Mouse (Mus musculus) gastrocnemius, postnatal 36 days (tissue): ENCODE data around the gene Tspan1. TPM values are rescaled to one million over a fixed set of nuclear protein-coding genes. Genes with fewer than 3 reads are reported as not detected.
A peak's percentile ranks its signal among the peaks of the same experiment; 100 is the strongest.

Source experiments
- DNase-seq, 2 experiments: peaks; one replicate each; pipeline ENCODE4 v3.0.0; 2022
- intact Hi-C: fragments of 180-260 bp; cut with DNase I; formaldehyde crosslinking; loops from one replicate; pipeline ENCODE4 v1.15.1; 2025
- total RNA-seq, 2 experiments: library from RNA; stranded (reverse); gene quantifications; 2 replicates each; pipeline ENCODE4 v1.2.3; 2021

Gene Tspan1
- total RNA-seq, 2 experiments from 2014 or later, result not detected

GRCm38 (mm10) chr4:116169353-116169672, 1.9 kb upstream of the Tspan1 start:
- intact Hi-C loops, result loop anchor here (5.0 kb wide), 1 partner anchor 118 kb away; no protein-coding TSS in a partner anchor
- no peak for DNase-seq

- intact Hi-C loops, result loop anchor here (5.0 kb wide), 1 partner anchor 119 kb away; no protein-coding TSS in a partner anchor
These were observed 1.4 kb upstream of the Tspan1 start for GRCm38 (mm10) chr4:116168617-116169352.

GRCm38 (mm10) chr4:116165708-116166407, 1.5 kb downstream of the Tspan1 start:
- DNase-seq, result no peak
- intact Hi-C loops, result loop anchor here (5.0 kb wide), 1 partner anchor 121 kb away; no protein-coding TSS in a partner anchor

More at GRCm38 (mm10) chr4:116168617-116169352, 1.4 kb upstream of the Tspan1 start:
- peak in 1 of 2 experiments; percentile 67 for DNase-seq

- DNase-seq, result no peak
- intact Hi-C loops, result loop anchor here (5.0 kb wide), 1 partner anchor 122 kb away; no protein-coding TSS in a partner anchor
These were observed 2.4 kb downstream of the Tspan1 start for GRCm38 (mm10) chr4:116164759-116165554.

GRCm38 (mm10) chr4:116162142-116162541, 5.3 kb downstream of the Tspan1 start:
- intact Hi-C loops, result no loop called here
- DNase-seq, result no peak

- intact Hi-C loops, result no loop called here
- DNase-seq, result no peak
These were observed 6.6 kb downstream of the Tspan1 start for GRCm38 (mm10) chr4:116160769-116161168.

- intact Hi-C loops, result no loop called here
- DNase-seq, result no peak
These were observed 7.5 kb downstream of the Tspan1 start for GRCm38 (mm10) chr4:116159912-116160311.

GRCm38 (mm10) chr4:116157882-116158281, 9.5 kb downstream of the Tspan1 start:
- intact Hi-C loops, result no loop called here
- no peak for DNase-seq

GRCm38 (mm10) chr4:116152702-116153101, 14.7 kb downstream of the Tspan1 start:
- intact Hi-C loops, result no loop called here
- DNase-seq, result no peak

GRCm38 (mm10) chr4:116151238-116151637, 16.2 kb downstream of the Tspan1 start, which contains the start of gene Lurap1:
Gene Lurap1, minus strand, starts transcription at chr4:116151338.
- intact Hi-C loops, result no loop called here

GRCm38 (mm10) chr4:116150862-116151221, 16.6 kb downstream of the Tspan1 start:
- no peak for DNase-seq
- intact Hi-C loops, result no loop called here

More at GRCm38 (mm10) chr4:116151238-116151637, 16.2 kb downstream of the Tspan1 start, which contains the start of gene Lurap1:
- no peak for DNase-seq

GRCm38 (mm10) chr4:116150156-116150861, 17.1 kb downstream of the Tspan1 start:
- intact Hi-C loops, result no loop called here
- peak; percentile 50 to 52 for DNase-seq

GRCm38 (mm10) chr4:116149812-116150155, 17.6 kb downstream of the Tspan1 start:
- intact Hi-C loops, result no loop called here
- no peak for DNase-seq

GRCm38 (mm10) chr4:116143891-116144717, 23.3 kb downstream of the Tspan1 start:
- peak; percentile 56 to 66 for DNase-seq
- intact Hi-C loops, result no loop called here

- peak in 1 of 2 experiments; percentile 27 for DNase-seq
- intact Hi-C loops, result no loop called here
These were observed 24.0 kb downstream of the Tspan1 start for GRCm38 (mm10) chr4:116143317-116143811.

- intact Hi-C loops, result no loop called here
- DNase-seq, result no peak
These were observed 25.1 kb downstream of the Tspan1 start for GRCm38 (mm10) chr4:116142269-116142668.

GRCm38 (mm10) chr4:116141736-116142135, 25.7 kb downstream of the Tspan1 start:
- intact Hi-C loops, result no loop called here
- DNase-seq, result no peak

GRCm38 (mm10) chr4:116140801-116141574, 26.4 kb downstream of the Tspan1 start:
- intact Hi-C loops, result no loop called here
- no peak for DNase-seq
